Mouse (Mus musculus): Measurements from ENCODE around the gene Rhbdl1.

Gene Rhbdl1

GRCm38 (mm10) chr17:25794998-25795397, 42.1 kb downstream of the Rhbdl1 start:
- DNase-seq (ENCODE audit: low spot score in 2 of 2), result no peak

GRCm38 (mm10) chr17:25794197-25794596, 42.9 kb downstream of the Rhbdl1 start:
- DNase-seq (ENCODE audit: low spot score in 2 of 2), result no peak

GRCm38 (mm10) chr17:25792615-25793014, 44.5 kb downstream of the Rhbdl1 start, which contains the start of gene Fam173a:
Gene Fam173a, minus strand, starts transcription at chr17:25792901.
- peak in 1 of 2 experiments; percentile 73 for DNase-seq (ENCODE audit: low spot score in 2 of 2)

- DNase-seq (ENCODE audit: low spot score in 2 of 2), result peak; percentile 87 to 88
Observed at GRCm38 (mm10) chr17:25791843-25792527, 45.1 kb downstream of the Rhbdl1 start.

GRCm38 (mm10) chr17:25791320-25791842, 45.7 kb downstream of the Rhbdl1 start:
- DNase-seq (ENCODE audit: low spot score in 2 of 2), result no peak

GRCm38 (mm10) chr17:25786781-25787504, 50.2 kb downstream of the Rhbdl1 start:
- no peak for DNase-seq (ENCODE audit: low spot score in 2 of 2)

GRCm38 (mm10) chr17:25786280-25786679, 50.8 kb downstream of the Rhbdl1 start, which contains the start of gene Ccdc78:
Gene Ccdc78, plus strand, starts transcription at chr17:25786580.
- no peak for DNase-seq (ENCODE audit: low spot score in 2 of 2)

- peak; percentile 98 for DNase-seq (ENCODE audit: low spot score in 2 of 2)
Observed at GRCm38 (mm10) chr17:25785281-25785745, 51.8 kb downstream of the Rhbdl1 start, which contains the start of gene Haghl. Gene Haghl, minus strand, starts transcription at chr17:25785673.
